In the genomic region with DNA sequence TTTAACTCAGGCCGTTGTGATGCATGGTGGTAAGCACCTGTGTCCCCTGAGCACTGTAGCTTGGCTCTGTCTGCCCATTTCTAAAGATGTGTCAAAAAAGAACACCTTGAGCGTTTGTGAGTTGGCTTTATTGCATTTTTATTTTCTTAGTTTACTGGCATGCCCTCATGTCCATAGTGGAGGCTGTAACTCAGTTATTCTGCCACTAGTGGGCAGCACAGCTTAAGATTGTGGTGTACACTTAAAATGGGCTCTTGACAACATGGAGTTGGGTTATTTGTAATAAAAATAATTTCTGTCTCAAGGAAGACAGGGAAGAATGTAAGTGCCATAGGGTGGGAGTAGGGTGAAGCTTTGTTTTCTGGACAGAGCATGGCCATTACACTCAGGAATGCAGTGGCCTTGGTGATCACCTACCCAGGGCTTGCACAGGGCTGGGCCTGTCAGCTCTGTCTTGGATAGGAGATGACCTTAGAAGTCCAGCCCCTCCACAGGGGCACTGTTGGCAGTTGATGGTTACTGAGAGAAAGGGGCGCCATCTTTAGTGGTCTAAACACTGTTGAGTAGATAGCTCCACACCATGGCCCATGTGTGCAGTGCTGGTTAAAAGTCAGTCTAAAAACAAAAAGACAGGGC, we compare ENCODE assay signal across 8 mouse cellular contexts. TPM values are rescaled to one million over a fixed set of nuclear protein-coding genes. Genes with fewer than 3 reads are reported as not detected.
DNase-seq lines count a peak whose midpoint lies in the region; ATAC-seq and TF ChIP-seq lines count a peak whose summit lies in the region.

No protein-coding gene starts in this region.

- peaks cover 81% of the 10 kb centered on the region for H3K36me3 ChIP-seq in forebrain, postnatal 0 days (ENCODE audit: insufficient read depth)
- H3K36me3 ChIP-seq in forebrain, embryonic 13.5 days (ENCODE audit: poor library complexity, severe bottlenecking) = peaks cover 90% of the 10 kb centered on the region

- H3K4me1 ChIP-seq in forebrain, postnatal 0 days (ENCODE audit: insufficient read depth) = no peaks in the 10 kb centered on the region
- no peaks in the 10 kb centered on the region for H3K4me1 ChIP-seq in forebrain, embryonic 13.5 days

- peak; percentile 74 for TF ChIP-seq CTCF in forebrain, postnatal 0 days (IDR thresholded peaks at IDR 0.05; ENCODE audit: low read depth)

- WGBS in forebrain, postnatal 0 days = 85% methylated on average over 3 of the region's 3 CpGs
- WGBS in forebrain, embryonic 13.5 days = 82% methylated on average over 3 of the region's 3 CpGs

- H3K4me2 ChIP-seq in forebrain, postnatal 0 days (ENCODE audit: low read depth) = no peak overlapping the region
- no peak overlapping the region for H3K4me2 ChIP-seq in forebrain, embryonic 13.5 days

- peak; percentile 68 for ATAC-seq in forebrain, postnatal 0 days
- ATAC-seq in forebrain, embryonic 13.5 days = no peak

- peak; percentile 71 for DNase-seq in forebrain, postnatal 0 days
- peak; percentile 22 for DNase-seq in ovary, postnatal 14 days (ENCODE audit: low spot score)
- no peak for DNase-seq in ovary, adult 18-20 months (ENCODE audit: low spot score)
- peak; percentile 59 for DNase-seq in c-Kit-positive CD71-positive TER-119-negative erythroid progenitor cells, embryonic 14.5 days (ENCODE audit: low read depth)
- peak; percentile 14 for DNase-seq in fibroblast of lung, adult 2 months (ENCODE audit: low read depth)
- DNase-seq in kidney, postnatal 4 days = peak; percentile 67 to 73
- DNase-seq in retina, adult 2 months (ENCODE audit: low read depth, low spot score) = peak; percentile 15

- H3K9me3 ChIP-seq in forebrain, postnatal 0 days (ENCODE audit: low read length) = no peaks in the 10 kb centered on the region
- H3K9me3 ChIP-seq in forebrain, embryonic 13.5 days (replicated peaks) = no peaks in the 10 kb centered on the region

- no peak overlapping the region for H3K27ac ChIP-seq in forebrain, postnatal 0 days (ENCODE audit: low read depth, low read length)
- no peak overlapping the region for H3K27ac ChIP-seq in forebrain, embryonic 13.5 days

- H3K9ac ChIP-seq in forebrain, postnatal 0 days = no peak overlapping the region
- no peak overlapping the region for H3K9ac ChIP-seq in forebrain, embryonic 13.5 days

- H3K27me3 ChIP-seq in forebrain, postnatal 0 days (ENCODE audit: insufficient read depth, low read length) = no peaks in the 10 kb centered on the region
- H3K27me3 ChIP-seq in forebrain, embryonic 13.5 days = no peaks in the 10 kb centered on the region

- no peak overlapping the region for H3K4me3 ChIP-seq in forebrain, postnatal 0 days (ENCODE audit: low read depth, low read length)
- H3K4me3 ChIP-seq in forebrain, embryonic 13.5 days = no peak overlapping the region

RNA-seq across cellular contexts. Expression of a gene that starts 27.4 kb away (rescaled TPM):
- 4.8 and 7.2 TPM in 2 replicates for total RNA-seq in forebrain, postnatal 0 days (2014; rRNA removed)
- polyA plus RNA-seq in forebrain, postnatal 0 days (2015; fragmentation: Nextera tagmentation; extraction: Ambion mirVana) = 2.7 and 4.2 TPM in 2 replicates
- 1.1 and 1.8 TPM in 2 replicates for polyA plus RNA-seq in forebrain, embryonic 13.5 days (2015; fragmentation: Nextera tagmentation; extraction: Ambion mirVana)
